Mouse (Mus musculus) adrenal gland, adult 2 months (tissue): ENCODE data around the gene Garem2. TPM values are rescaled to one million over a fixed set of nuclear protein-coding genes. Genes with fewer than 3 reads are reported as not detected.
A peak's percentile ranks its signal among the peaks of the same experiment; 100 is the strongest.

ENCODE experiments used
- DNase-seq: peaks from one replicate; pipeline ENCODE4 v3.0.0; 2021
- polyA plus RNA-seq: library from polyadenylated mRNA; depleted of rRNA; stranded (reverse); fragments of >200 nt; gene quantifications from 2 replicates; pipeline ENCODE4 v1.2.3, GENCODE M21; 2012; rRNA removed
- total RNA-seq, 2 experiments: library from RNA; stranded (reverse); gene quantifications; 2 replicates each; pipeline ENCODE4 v1.2.3; 2021

Gene Garem2
- total and polyA plus RNA-seq, 3 experiments, result 0.10 to 0.11 TPM; not detected in 1

- DNase-seq, result no peak
These were observed 48.3 kb downstream of the Garem2 start for GRCm38 (mm10) chr5:30153222-30153621.

GRCm38 (mm10) chr5:30154013-30154412 is 49.1 kb downstream of the Garem2 start:
- no peak for DNase-seq

GRCm38 (mm10) chr5:30154474-30155394 is 49.8 kb downstream of the Garem2 start, which contains the start of the genes Hadha and Hadhb:
Hadha (minus strand) TSS chr5:30155162.
Hadhb (plus strand) TSS chr5:30155248.
- peak; percentile 94 for DNase-seq

GRCm38 (mm10) chr5:30155395-30155792 is 50.4 kb downstream of the Garem2 start:
- peak; percentile 57 for DNase-seq

GRCm38 (mm10) chr5:30155821-30156629 is 51.1 kb downstream of the Garem2 start:
- DNase-seq, result no peak

- DNase-seq, result no peak
These were observed 54.6 kb downstream of the Garem2 start for GRCm38 (mm10) chr5:30159601-30160000.

GRCm38 (mm10) chr5:30161836-30162235 is 56.9 kb downstream of the Garem2 start:
- DNase-seq, result no peak

- no peak for DNase-seq
These were observed 57.4 kb downstream of the Garem2 start for GRCm38 (mm10) chr5:30162339-30162738.

GRCm38 (mm10) chr5:30165234-30165946 is 60.4 kb downstream of the Garem2 start:
- no peak for DNase-seq

Other genes with a start within 250 kb of the Garem2 start
- gene Il6, start 92.0 kb upstream of the Garem2 start, total RNA-seq, result not detected
- not detected in 2 replicates for gene Il6, start 92.0 kb upstream of the Garem2 start, polyA plus RNA-seq
- gene Tyms, start 31.5 kb upstream of the Garem2 start, total RNA-seq, result 10 to 100 TPM; 15.4 to 19.9 TPM
- 17.8 and 17.9 TPM in 2 replicates for gene Tyms, start 31.5 kb upstream of the Garem2 start, polyA plus RNA-seq
- gene 3110082J24Rik, start 925 bp downstream of the Garem2 start, total RNA-seq, result not detected
- gene 3110082J24Rik, start 925 bp downstream of the Garem2 start, polyA plus RNA-seq, result not detected in 2 replicates
- gene Hadha, start 50.0 kb downstream of the Garem2 start, total RNA-seq, result 100 to 1,000 TPM; 558 to 581 TPM
- 72.9 and 82.6 TPM in 2 replicates for gene Hadha, start 50.0 kb downstream of the Garem2 start, polyA plus RNA-seq
- gene Hadhb, start 50.1 kb downstream of the Garem2 start, total RNA-seq, result 1,000 to 10,000 TPM in 1 of 2 experiments, 100 to 1,000 TPM in 1; 944 to 1,072 TPM
- 65.7 and 66.9 TPM in 2 replicates for gene Hadhb, start 50.1 kb downstream of the Garem2 start, polyA plus RNA-seq
- gene Adgrf3, start 100.6 kb downstream of the Garem2 start, total RNA-seq, result not detected
- gene Adgrf3, start 100.6 kb downstream of the Garem2 start, polyA plus RNA-seq, result not detected in 2 replicates
- 10 to 100 TPM; 21.8 to 25.6 TPM for gene Selenoi, start 127.4 kb downstream of the Garem2 start, total RNA-seq
- gene Selenoi, start 127.4 kb downstream of the Garem2 start, polyA plus RNA-seq, result 27.0 and 53.8 TPM in 2 replicates
- gene Drc1, start 176.2 kb downstream of the Garem2 start, total RNA-seq, result under 1 TPM; 0.49 to 0.59 TPM
- gene Drc1, start 176.2 kb downstream of the Garem2 start, polyA plus RNA-seq, result 0.11 TPM in 1 of 2 replicates, not detected in the other